Mouse (Mus musculus): ENCODE results near the gene Itih5.

DNA sequence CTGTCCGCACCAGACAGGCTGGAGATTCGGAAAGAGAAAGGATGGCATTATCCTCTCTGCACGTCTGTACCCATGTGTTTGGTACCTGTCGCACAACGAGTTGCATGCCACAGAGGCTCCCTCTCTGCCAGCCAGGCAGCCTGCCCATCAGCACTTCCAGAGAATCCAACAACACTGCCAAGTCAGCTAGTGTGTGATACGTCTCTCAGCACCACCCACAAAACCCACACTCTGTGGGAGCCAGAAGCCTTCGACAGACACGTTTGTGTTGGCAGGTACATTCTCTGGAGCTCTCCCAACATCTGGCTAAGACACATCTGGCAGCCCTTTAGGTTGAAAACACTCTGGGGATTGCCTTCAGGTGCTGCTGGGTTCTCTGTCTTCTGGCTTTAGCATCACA is 6.2 kb upstream of the Itih5 start:
- TF ChIP-seq CTCF (conservative IDR thresholded peaks at IDR 0.05; ENCODE audit: low read length) (no peak), POU5F1 (IDR thresholded peaks at IDR 0.05; ENCODE audit: borderline replicate concordance, low read length) (no peak), NANOG (IDR thresholded peaks at IDR 0.05; ENCODE audit: borderline replicate concordance, low read length) (no peak)
